Mouse (Mus musculus) forebrain, embryonic 15.5 days (tissue): Measurements from ENCODE around the gene Ceacam1. TPM values are rescaled to one million over a fixed set of nuclear protein-coding genes. Genes with fewer than 3 reads are reported as not detected.
"Not testable (repeated sequence)": the region's sequence is repeated elsewhere in the genome, so short reads cannot be mapped to it uniquely, and the experiment has no call there.

ENCODE experiments used
- ATAC-seq: fragments of 200-750 bp; cut with Nextera tagmentation; replicated peaks from 2 replicates; pipeline ENCODE4 v1.8.0; 2017; ENCODE audit warnings: mild to moderate bottlenecking, moderate TSS enrichment, moderate library complexity
- H3K27ac ChIP-seq: fragments of 300-500 bp; sonication (generic); replicated peaks from 2 replicates; pipeline ENCODE4 v1.5.1; 2015; ENCODE audit warnings: mild to moderate bottlenecking, inconsistent platforms
- H3K27me3 ChIP-seq: fragments of 300-500 bp; sonication (generic); 2 replicates; pipeline ENCODE4 v1.6.1; 2015; ENCODE audit warnings: inconsistent platforms
- H3K36me3 ChIP-seq: fragments of 300-500 bp; sonication (generic); 2 replicates; pipeline ENCODE4 v1.6.1; 2015; ENCODE audit warnings: mild to moderate bottlenecking, inconsistent platforms
- H3K4me1 ChIP-seq: fragments of 300-500 bp; sonication (generic); 2 replicates; pipeline ENCODE4 v1.6.1; 2015; ENCODE audit warnings: inconsistent platforms
- H3K4me2 ChIP-seq: fragments of 300-500 bp; sonication (generic); replicated peaks from 2 replicates; pipeline ENCODE4 v1.6.1; 2015; ENCODE audit warnings: mild to moderate bottlenecking, inconsistent platforms
- H3K4me3 ChIP-seq: fragments of 300-500 bp; sonication (generic); 2 replicates; pipeline ENCODE4 v1.5.1; 2015; ENCODE audit warnings: mild to moderate bottlenecking, inconsistent platforms
- H3K9ac ChIP-seq: fragments of 300-500 bp; sonication (generic); replicated peaks from 2 replicates; pipeline ENCODE4 v1.6.1; 2015; ENCODE audit warnings: mild to moderate bottlenecking, inconsistent platforms
- H3K9me3 ChIP-seq: fragments of 300-500 bp; sonication (generic); 2 replicates; pipeline ENCODE4 v1.6.1; 2016; ENCODE audit warnings: inconsistent platforms
- WGBS: fragments of 180-500 bp; shearing (Covaris S2); methylation state at CpG from one replicate; pipeline ENCODE4 v1.1.7; 2015; ENCODE audit warnings: mixed read lengths; 5-methylcytosine and 5-hydroxymethylcytosine counted together
- polyA plus RNA-seq: library from polyadenylated mRNA; unstranded; fragments of >200 nt; fragmentation: Nextera tagmentation; extraction: Ambion mirVana; gene quantifications from 2 replicates; pipeline ENCODE4 v1.2.1, GENCODE M21; 2015

Gene Ceacam1
- 0.55 and 0.92 TPM in 2 replicates for polyA plus RNA-seq

- WGBS, result 41% methylated on average over 5 of the region's 5 CpGs
- not testable (repeated sequence) for H3K9ac ChIP-seq, ATAC-seq, H3K9me3 ChIP-seq, H3K4me3 ChIP-seq, H3K27ac ChIP-seq, H3K36me3 ChIP-seq, H3K27me3 ChIP-seq, H3K4me1 ChIP-seq, H3K4me2 ChIP-seq
Measured at GRCm38 (mm10) chr7:25477091-25477751, at the start of gene Ceacam1. Ceacam1 (minus strand) TSS chr7:25477603.

- H3K9ac ChIP-seq, H3K4me2 ChIP-seq, H3K4me3 ChIP-seq, H3K27me3 ChIP-seq, H3K9me3 ChIP-seq, H3K4me1 ChIP-seq, H3K36me3 ChIP-seq: not testable (repeated sequence)
- peak overlapping the region; percentile 31; the same call in 1 of the 2 replicates for H3K27ac ChIP-seq
- ATAC-seq, result peak; percentile 90
- 29% methylated on average over 3 of the region's 5 CpGs for WGBS
Measured at GRCm38 (mm10) chr7:25516070-25516777, 38.8 kb upstream of the Ceacam1 start.

DNA sequence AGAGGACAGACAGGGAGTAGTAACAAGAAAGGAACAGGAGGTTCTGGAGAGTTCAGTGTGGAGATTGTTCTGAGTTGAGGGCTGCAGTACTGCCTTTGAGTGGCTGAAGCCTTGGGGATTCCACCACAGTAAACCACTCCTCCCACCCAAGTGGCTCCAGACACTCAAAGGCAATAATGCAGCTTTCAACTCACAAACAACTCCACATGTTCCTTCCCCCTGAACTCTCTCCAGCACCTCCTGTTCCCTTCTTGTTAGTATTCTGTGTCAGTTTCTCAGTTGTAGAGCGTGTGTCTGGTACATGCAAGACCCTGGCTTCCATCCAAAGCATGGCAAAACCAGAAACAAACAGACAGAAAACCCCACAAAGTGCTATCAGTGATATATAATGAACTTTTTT lies 38.3 kb upstream of the Ceacam1 start:
- not testable (repeated sequence) for H3K9me3 ChIP-seq, H3K4me2 ChIP-seq, H3K9ac ChIP-seq, H3K36me3 ChIP-seq, H3K27me3 ChIP-seq, H3K4me1 ChIP-seq, H3K4me3 ChIP-seq
- ATAC-seq, result peak; percentile 95
- 24% methylated on average over 1 of the region's 1 CpGs for WGBS
- peak overlapping the region; percentile 31; the same call in 1 of the 2 replicates for H3K27ac ChIP-seq

DNA sequence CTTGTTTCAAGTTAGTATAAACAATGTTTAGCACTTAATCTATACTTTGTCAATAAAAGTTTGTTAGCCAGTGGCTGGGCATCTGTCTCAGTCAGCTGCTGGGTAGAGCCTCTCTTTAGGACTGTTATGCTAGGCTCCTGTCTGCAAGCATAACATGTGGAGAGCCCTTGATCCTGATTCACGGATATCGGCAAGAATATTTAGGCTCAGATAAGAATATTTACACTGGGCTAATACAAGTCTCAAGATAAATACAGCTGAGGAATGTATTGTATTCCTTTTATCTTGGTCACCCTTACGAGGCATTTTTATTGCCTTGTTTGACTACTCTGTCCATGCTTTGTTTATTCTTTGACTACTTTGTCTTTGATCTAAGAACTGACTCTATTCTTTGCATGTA lies 32.5 kb upstream of the Ceacam1 start:
- Histone ChIP-seq H3K9ac (no peak overlapping the region), H3K36me3 (no peaks in the 10 kb centered on the region), H3K4me1 (no peaks in the 10 kb centered on the region), H3K4me2 (no peak overlapping the region), H3K9me3 (no peaks in the 10 kb centered on the region), H3K27ac (no peak overlapping the region), H3K27me3 (no peaks in the 10 kb centered on the region), H3K4me3 (no peak overlapping the region)
- 74% methylated on average over 3 of the region's 3 CpGs for WGBS
- no peak for ATAC-seq

DNA sequence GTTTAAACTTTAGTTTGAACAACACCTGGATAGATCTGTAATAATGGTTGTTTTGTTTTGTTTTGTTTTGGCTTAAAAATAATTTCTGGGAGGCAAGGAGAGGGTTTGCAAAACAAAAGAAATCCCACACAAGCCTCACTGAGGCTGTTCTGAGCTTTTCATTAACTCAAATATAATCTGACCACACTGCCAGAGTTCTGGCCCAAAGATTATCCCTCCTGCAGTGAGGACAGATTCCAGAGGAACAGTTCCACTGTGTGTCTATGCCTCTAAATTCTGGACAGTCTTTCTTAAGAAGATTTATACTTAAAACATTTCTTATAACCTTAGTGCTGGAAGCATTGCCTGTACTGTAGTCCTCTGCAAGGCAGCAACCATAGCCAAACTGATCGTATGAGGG lies 17.2 kb upstream of the Ceacam1 start:
- Histone ChIP-seq H3K4me2 (no peak overlapping the region), H3K36me3 (no peaks in the 10 kb centered on the region), H3K27me3 (no peaks in the 10 kb centered on the region), H3K9me3 (no peaks in the 10 kb centered on the region), H3K4me1 (no peaks in the 10 kb centered on the region), H3K4me3 (no peak overlapping the region), H3K9ac (no peak overlapping the region), H3K27ac (no peak overlapping the region)
- 88% methylated on average over 1 of the region's 1 CpGs for WGBS
- no peak for ATAC-seq

DNA sequence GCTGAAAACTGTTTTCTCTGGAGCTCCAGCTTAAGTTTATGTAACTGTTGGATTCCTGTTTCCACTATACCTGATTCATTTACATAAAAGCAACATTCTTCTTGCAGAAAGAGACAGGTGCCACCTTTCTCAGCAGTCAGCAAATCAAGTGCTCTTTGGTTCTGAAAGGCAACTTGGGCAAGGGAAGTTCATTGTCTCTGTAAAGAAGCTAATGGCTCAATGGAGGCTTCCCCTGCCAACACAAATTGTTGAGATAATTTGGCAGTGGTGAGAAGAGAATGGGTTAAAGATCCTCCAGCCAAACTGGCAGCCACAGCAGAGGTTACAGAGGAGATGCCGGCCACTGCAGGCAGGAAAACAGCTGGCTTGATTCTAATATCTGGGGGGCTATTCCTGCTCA lies 13.3 kb upstream of the Ceacam1 start:
- H3K27ac ChIP-seq, H3K4me3 ChIP-seq, ATAC-seq, H3K9me3 ChIP-seq, H3K36me3 ChIP-seq, H3K4me2 ChIP-seq, H3K4me1 ChIP-seq, H3K27me3 ChIP-seq, H3K9ac ChIP-seq: not testable (repeated sequence)
- whole genome bisulfite sequencing, result no CpG with 5 or more reads among the region's 1 CpGs

GRCm38 (mm10) chr7:25489382-25489781 lies 12.0 kb upstream of the Ceacam1 start:
- H3K9me3 ChIP-seq, ATAC-seq, H3K27ac ChIP-seq, H3K36me3 ChIP-seq, H3K9ac ChIP-seq, H3K27me3 ChIP-seq, H3K4me1 ChIP-seq, H3K4me2 ChIP-seq, H3K4me3 ChIP-seq: not testable (repeated sequence)
- 90% methylated on average over 3 of the region's 3 CpGs for WGBS

GRCm38 (mm10) chr7:25486186-25486585 lies 8.8 kb upstream of the Ceacam1 start:
- no peaks in the 10 kb centered on the region for H3K27me3 ChIP-seq
- no peaks in the 10 kb centered on the region for H3K9me3 ChIP-seq
- no peaks in the 10 kb centered on the region for H3K4me1 ChIP-seq
- H3K4me3 ChIP-seq, result no peak overlapping the region
- 20% methylated on average over 1 of the region's 1 CpGs for whole genome bisulfite sequencing
- H3K27ac ChIP-seq, result no peak overlapping the region
- H3K4me2 ChIP-seq, result no peak overlapping the region
- H3K9ac ChIP-seq, result no peak overlapping the region
- no peaks in the 10 kb centered on the region for H3K36me3 ChIP-seq
- ATAC-seq, result no peak

DNA sequence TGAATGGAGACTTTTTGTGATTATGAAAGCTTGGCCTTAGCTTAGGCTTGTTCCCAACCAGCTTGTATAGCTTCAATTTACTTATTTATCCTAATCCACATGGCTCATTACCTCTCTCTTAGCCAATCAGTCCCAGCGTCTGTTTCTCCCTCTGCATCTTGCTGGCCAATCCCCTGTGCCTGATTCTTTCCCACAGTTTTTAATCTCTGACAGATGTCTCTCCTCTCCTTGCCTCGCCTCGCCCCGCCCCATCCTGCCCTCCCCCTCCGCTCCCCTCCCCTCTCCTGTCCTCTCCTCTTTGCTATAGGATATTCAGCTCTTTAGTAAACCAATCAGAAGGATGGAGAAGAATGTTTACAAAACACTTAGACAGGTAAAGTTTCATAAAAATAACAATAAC lies 7.7 kb upstream of the Ceacam1 start:
- Histone ChIP-seq H3K36me3 (no peaks in the 10 kb centered on the region), H3K9ac (no peak overlapping the region), H3K4me1 (no peaks in the 10 kb centered on the region), H3K27me3 (no peaks in the 10 kb centered on the region), H3K27ac (no peak overlapping the region), H3K4me2 (no peak overlapping the region), H3K4me3 (no peak overlapping the region), H3K9me3 (no peaks in the 10 kb centered on the region)
- ATAC-seq, result no peak
- WGBS, result 62% methylated on average over 5 of the region's 5 CpGs

DNA sequence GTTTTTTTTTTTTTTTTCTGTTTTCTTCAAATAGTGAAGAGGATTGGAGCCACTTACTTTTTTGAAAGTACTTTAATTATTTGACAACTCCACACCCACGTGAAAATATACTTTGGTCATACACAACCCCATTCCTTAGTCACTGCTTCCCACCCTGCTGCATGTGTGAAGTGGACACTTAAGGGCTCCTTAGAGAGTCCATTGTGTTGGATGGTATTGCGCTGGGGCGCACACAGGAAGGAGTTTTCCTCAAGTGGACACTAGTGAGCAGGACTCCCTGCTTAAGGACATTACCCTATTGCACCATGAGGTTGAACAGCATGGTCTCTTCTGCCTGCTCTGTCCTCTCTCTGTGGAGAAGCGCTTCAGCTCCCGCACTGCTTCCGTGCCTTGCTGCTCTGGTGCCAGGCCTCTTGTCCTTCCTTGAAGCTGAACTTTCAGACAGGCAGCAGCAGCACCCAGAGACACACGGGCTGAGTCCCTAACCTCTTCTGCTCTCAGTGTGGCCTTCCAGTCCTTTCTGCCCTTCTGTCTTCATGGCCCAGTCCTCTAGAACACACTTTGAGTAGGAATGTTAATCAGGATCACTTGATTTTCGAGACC lies 5.8 kb upstream of the Ceacam1 start:
- Histone ChIP-seq H3K4me1 (no peaks in the 10 kb centered on the region), H3K4me2 (no peak overlapping the region), H3K27ac (no peak overlapping the region), H3K9me3 (no peaks in the 10 kb centered on the region), H3K36me3 (no peaks in the 10 kb centered on the region), H3K9ac (no peak overlapping the region), H3K27me3 (no peaks in the 10 kb centered on the region), H3K4me3 (no peak overlapping the region)
- no peak for ATAC-seq
- WGBS, result 74% methylated on average over 8 of the region's 8 CpGs

DNA sequence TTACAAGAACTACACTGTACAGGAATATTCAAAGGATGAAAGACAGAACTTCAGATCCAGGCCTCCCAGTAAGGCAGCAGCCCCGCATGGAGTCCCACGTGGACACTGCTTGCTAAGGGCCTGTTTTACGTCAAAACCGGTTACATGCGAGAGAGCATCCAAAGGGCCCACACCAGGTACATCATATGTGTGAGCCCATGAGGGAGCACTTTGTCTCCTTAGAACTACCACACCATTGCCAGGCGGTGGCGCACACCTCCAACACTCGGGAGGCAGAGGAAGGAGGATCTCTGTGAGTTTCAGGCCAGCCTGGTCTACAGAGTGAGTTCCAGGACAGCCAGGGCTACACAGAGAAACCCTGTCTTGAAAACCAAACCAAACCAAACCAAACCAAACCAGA lies 3.4 kb upstream of the Ceacam1 start:
- not testable (repeated sequence) for H3K9me3 ChIP-seq, H3K9ac ChIP-seq, H3K27me3 ChIP-seq, H3K36me3 ChIP-seq, H3K4me3 ChIP-seq, H3K27ac ChIP-seq, H3K4me2 ChIP-seq, H3K4me1 ChIP-seq, ATAC-seq
- 76% methylated on average over 8 of the region's 8 CpGs for WGBS

GRCm38 (mm10) chr7:25479440-25479839 lies 2.0 kb upstream of the Ceacam1 start:
- no peaks in the 10 kb centered on the region for H3K9me3 ChIP-seq
- H3K27me3 ChIP-seq, result no peaks in the 10 kb centered on the region
- H3K36me3 ChIP-seq, result no peaks in the 10 kb centered on the region
- no peak overlapping the region for H3K9ac ChIP-seq
- H3K4me2 ChIP-seq, result no peak overlapping the region
- no peaks in the 10 kb centered on the region for H3K4me1 ChIP-seq
- ATAC-seq, result no peak
- 0% methylated on average over 1 of the region's 1 CpGs for WGBS
- H3K4me3 ChIP-seq, result no peak overlapping the region
- H3K27ac ChIP-seq, result no peak overlapping the region
